Mouse (Mus musculus): ENCODE measurements around the gene Ptprd.

DNA sequence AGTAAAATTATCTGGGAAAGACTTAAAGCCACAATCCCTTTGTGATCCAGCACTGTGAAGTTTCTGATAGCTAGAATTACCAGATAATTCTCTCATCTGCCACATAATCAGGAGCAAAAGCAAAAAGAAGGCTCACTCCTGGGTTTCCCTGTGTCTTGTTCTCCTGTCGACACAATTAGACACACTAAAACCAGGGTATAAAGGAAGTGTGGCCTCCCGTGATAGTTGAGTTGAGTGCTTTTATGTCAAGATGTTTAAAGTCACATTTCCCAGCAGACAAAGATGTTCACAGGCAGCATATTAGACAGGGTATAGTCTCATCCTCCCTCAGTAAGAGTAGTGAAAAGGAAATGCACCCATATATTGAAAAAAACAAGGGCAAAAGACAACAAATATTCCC, 1801.7 kb downstream of the Ptprd start:
- TF ChIP-seq CTCF (IDR thresholded peaks at IDR 0.05; ENCODE audit: control insufficient read depth, insufficient read depth, insufficient read length) (no peak), MYOD1 (IDR thresholded peaks at IDR 0.05; ENCODE audit: control insufficient read depth, insufficient read length, low read depth) (no peak), FOSL1 (IDR thresholded peaks at IDR 0.05; ENCODE audit: insufficient read depth, low read length, poor library complexity, severe bottlenecking) (no peak), CEBPB (IDR thresholded peaks at IDR 0.05; ENCODE audit: low read depth) (no peak), USF1 (IDR thresholded peaks at IDR 0.05; ENCODE audit: low read depth) (no peak), MYOG (IDR thresholded peaks at IDR 0.05; ENCODE audit: control insufficient read depth, extremely low read depth, insufficient read length) (no peak)
